Mouse (Mus musculus) CD8-positive naive resting alpha-beta T cell, adult 2 months (primary cell): ENCODE results near the gene Fxr1.
"Not testable (repeated sequence)": the region's sequence is repeated elsewhere in the genome, so short reads cannot be mapped to it uniquely, and the experiment has no call there.

Experiments used
- DNase-seq, 2 experiments: peaks; one replicate each; pipeline ENCODE4 v3.0.0; 2022; ENCODE audit warnings: low read depth in 2 of 2, low spot score in 2 of 2

Gene Fxr1

DNA sequence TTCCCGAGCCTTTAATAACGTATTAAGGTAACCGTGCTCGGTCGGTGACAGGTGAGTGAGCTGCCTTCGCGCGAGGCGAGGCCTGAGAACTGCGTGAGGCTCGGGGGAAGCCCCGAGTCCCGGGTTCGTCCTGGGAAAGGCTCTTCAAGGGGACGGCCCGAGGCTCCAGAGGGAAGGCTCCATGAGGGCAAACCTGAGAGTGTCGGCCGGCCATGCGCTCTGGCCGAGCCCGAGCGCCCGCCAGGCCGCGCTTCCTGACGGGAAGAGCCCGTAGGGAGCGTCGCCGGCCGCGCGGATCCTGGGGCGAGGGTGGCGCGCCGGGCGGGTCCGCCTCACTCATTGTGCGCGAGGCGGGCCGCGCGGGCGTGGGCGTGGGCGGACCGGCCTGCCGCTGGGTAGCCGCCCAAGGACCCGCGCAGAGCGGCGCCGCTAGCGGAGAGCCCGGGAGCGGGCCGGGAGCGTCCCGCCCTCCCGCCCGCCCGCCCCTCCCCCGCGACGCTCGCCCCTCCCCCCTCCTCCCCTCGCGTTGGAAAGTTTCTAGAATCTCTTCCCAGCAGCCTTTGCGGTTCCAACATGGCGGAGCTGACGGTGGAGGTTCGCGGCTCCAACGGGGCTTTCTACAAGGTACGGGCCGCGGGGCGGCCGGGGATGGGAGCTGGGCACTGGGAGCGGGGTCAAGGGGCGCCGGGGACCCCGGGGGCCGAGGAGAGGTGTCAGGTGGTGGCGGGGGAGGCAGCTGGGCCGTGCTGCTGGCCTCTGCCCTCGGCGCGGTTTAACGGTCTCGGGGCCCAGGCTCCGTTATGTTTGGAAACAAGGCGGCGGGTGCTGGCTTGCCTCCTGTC is at the start of gene Fxr1:
TSS of gene Fxr1 (plus strand) at position 404 of the 842 bp plus-strand sequence.
- DNase-seq: peak; percentile 64 to 73

- DNase-seq: no peak
Measured at GRCm38 (mm10) chr3:33979395-33979794, 40.3 kb upstream of the Fxr1 start.

DNA sequence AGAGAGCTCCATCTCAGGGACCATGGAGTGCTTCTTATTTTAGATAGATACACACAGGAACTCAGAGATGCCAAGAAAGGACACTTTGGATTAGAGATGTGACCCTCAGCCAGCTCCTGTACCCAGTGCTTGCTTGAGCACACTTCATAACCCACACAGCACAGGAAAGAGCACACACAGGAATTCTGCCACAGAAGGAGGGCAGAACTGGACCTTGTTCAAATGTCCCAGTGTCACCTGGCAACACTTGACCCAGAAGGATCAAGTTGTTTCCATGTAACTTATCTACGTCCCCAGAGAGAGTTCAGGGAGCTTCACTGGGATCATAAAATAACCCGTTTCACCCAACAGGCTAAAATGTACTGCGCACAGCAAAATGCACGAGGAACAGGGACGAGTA is 37.0 kb upstream of the Fxr1 start:
- no peak for DNase-seq

- no peak for DNase-seq
Measured at GRCm38 (mm10) chr3:33989302-33989701, 30.4 kb upstream of the Fxr1 start.

DNA sequence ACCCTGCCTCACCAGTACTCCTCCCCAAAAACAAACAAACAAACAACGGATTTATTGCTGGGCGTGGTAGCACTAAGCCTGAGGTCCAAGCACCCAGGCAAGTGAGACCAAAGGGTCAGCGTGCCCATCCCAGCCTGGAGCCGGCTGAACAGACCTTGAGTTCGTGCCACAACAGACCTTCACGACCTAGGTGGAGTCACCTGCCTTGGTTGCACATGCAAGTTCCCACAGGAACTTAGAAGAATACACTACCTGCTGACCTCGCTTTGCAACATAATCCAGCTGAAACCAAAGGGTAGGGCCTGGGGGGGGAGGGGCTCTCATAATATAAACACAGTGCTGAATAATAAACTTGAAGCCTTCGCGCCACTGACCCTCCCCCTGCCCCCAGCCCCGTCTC is 29.3 kb upstream of the Fxr1 start:
- no peak for DNase-seq

GRCm38 (mm10) chr3:33990921-33991320 is 28.8 kb upstream of the Fxr1 start:
- no peak for DNase-seq

GRCm38 (mm10) chr3:33993421-33994126 is 26.2 kb upstream of the Fxr1 start:
- no peak for DNase-seq

DNA sequence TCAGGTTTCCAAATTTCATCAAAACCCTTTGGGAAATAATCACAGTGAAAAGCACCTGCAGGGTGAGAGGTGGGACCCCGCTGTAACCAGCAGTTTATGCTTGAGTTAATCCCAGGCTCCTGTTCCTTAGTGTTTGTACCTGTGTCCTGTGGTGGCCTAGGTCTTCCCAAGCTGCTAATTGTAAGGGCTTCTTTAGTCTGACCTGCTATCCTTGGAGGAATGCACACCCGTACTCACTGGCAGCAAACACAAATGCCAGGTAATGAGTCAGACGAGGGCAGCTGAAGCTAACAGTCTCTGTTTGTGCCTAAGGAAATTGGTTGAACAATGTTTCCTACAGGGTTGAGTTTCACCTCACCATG is 25.6 kb upstream of the Fxr1 start:
- DNase-seq: no peak

DNA sequence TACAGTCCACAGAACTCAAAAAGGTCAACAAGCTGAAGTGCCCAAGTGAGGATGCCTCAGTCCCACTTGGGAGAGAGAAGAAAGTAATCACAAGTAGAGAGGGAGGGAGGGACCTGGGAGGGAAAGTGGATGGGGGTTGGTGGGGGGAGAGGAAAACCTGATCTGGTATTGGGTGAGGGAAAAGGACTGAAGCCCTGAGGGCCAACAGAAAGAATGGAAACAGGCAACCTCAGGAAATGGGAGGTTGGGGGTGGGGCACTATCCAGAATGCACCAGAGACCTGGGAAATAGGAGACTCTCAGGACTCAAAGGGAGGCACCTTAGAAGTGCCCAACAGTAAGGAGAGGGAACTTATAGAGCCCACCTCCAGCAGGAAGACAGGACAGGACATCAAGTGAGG is 18.1 kb upstream of the Fxr1 start:
- not testable (repeated sequence) for DNase-seq

DNA sequence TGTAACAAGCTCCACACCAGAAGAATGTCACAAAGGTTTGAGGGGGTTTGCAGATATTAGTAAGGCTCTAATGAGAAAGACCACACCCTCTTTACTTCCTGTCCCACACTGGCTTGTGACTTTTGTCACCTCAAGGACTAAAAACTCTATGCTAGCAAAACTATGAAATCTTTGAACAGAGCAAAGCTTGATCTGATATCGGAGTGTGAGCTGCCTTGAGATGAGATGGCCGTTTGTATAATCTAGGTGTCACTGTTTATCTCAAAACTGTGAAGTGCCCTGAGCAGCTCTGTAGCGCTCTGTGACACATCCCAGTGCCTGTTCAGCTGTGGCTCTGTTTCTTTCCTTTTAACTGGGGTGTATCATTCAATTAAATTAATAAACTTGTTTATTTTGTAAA is 15.9 kb upstream of the Fxr1 start:
- DNase-seq: no peak

DNA sequence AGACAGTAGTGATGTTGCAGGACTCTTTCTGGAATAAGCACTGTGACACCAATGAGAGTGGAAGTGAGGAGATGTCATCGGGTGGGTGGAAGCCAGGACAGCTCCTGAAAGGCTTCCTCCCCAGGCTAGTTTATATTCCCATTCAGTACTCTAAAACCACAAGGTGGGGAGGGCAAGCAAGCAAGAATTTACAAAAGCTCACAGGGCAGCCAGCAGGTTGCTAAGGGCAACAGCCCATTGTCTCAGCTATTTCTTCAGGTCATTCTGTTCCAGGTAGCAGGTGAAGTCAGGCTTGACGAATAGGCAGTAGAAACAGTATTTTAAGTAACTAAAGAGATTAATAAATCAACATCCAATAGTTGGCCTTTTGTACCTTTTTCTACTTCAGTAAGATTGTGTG is 13.4 kb upstream of the Fxr1 start:
- DNase-seq: no peak

DNA sequence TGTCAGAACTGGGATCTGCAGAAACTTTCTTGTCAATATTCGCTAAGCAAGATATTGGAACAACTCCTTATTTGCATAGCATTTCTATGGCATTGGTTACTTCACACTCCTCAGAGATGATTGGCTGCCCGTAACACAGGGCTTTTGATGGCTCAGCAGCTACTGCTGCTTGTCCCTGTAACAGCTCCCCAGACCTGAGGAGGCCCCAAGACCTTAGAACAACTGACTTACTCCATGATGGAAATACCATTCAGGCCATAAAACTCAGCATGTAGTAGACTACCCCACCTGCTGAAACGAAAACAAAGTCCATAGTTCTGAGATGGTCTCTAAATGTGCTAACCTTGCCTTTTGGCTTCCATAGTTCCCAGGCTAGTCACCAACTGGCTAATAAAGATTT is 12.9 kb upstream of the Fxr1 start:
- no peak for DNase-seq

DNA sequence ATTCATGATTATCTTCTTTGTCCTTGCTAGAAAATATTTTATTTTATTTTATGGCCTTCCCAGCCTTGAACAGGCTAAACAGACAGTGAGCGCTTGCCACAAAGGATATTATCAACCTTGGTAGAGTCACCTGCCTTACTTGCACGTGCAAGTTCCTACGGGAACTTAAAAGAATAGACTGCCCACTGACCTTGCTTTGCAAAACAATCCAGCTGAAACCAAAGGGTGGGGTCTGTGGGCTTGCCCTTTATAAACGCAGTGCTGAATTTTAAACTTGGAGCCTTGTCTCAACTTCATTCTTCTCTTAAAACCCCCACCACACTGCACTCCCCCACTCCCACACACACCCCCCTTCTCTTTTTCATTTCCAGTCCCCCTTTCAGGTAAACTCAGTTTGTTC is 12.1 kb upstream of the Fxr1 start:
- DNase-seq: no peak

GRCm38 (mm10) chr3:34008191-34008590 is 11.6 kb upstream of the Fxr1 start:
- DNase-seq: no peak

- peak in 1 of 2 experiments; percentile 5 for DNase-seq
Measured at GRCm38 (mm10) chr3:34020382-34021258, 877 bp downstream of the Fxr1 start.

DNA sequence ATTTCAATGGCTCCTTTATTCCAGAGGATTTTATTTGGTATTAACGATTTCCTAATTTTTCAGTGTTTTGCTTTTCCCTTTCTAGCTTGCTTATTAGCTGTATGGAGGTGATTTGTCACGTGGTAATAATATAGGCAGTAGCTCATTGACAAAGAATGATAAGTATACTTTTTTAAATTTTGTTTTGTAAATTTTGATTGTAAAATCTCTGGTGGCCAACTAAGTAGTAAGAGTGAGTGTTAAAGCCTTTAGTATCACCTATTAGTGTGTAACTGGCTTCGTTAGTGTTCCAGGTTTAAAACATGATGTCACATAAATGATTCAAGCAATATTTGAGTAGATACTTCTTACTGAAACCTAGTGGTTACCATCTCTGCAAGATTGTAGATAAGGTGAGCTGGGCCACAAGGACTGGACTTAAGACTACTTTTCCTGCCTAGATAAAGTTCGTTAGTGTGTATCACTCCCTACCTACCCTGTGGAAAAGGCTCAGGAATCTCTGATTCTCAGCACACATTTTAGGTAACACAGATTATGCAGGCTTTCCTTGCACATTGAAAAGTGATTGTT is 1.6 kb downstream of the Fxr1 start:
- no peak for DNase-seq

DNA sequence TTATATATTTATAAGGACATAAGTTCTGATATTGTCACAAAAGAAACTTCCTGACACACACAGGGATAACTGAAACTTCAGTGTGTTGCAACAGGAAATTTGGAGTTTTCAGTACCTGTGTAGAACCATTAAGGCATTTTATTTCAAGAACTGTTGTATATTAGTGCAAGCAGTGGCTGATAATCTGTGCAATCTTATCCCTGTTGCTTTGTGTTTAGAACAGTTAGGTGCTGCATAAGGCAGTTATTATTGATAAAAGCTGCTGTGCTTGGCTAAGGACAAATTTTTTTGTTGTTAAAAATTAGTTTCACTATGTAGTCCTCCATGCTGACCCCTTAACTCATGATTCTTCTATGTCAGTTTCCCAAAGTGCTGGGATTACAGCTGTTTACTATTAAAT is 9.2 kb downstream of the Fxr1 start:
- no peak for DNase-seq

DNA sequence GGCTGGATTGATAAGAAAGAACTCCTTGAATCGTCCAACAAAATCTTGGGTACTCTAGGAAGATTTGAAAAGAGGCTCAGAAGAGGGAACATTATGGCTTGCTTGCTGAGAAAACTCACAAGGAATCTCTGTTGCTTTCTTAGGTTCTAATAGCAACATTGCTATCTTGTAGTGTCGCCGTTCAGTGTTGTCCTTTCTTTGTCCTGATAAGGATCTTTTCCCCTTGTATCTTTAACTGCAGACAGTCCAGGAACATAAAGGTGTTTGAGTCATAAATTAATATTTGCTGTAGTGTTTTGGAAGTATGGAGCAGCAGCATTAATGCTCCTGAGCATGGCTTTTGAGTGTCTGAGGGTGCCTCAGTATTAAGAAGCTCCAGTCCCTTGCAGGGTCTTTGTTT is 10.9 kb downstream of the Fxr1 start:
- DNase-seq: no peak

DNA sequence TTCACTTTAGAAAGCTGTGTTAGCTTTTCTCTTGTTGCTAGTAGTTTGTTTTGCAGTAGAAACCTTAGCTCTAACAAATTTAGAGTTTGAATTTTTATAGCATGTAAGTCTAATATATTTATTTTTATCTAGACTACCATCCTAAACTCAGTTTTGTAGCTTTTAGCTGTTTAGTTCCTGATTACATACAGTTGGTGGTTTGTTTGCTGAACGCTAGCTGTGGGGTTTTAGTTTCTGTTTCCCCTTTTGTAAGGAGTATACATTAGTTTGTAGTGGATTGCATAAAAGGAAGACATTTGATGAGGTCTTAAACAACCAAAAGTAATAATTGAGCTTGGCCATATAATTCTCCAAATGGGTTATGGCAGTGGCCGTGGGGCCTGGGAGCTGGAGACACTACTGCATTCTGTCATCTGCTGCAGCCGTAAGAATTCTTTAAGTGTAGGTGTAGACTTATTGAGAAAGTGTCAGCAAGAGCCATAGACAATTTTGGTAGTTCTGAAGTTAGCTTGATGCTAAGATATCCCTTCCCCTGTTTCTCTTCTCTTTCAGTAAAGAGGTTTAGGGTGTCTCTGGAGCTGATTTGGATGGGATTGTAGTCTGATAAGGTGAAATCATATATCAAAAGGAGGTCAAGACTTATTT is 14.1 kb downstream of the Fxr1 start:
- no peak for DNase-seq

- DNase-seq: no peak
Measured at GRCm38 (mm10) chr3:34034803-34035202, 15.1 kb downstream of the Fxr1 start.

DNA sequence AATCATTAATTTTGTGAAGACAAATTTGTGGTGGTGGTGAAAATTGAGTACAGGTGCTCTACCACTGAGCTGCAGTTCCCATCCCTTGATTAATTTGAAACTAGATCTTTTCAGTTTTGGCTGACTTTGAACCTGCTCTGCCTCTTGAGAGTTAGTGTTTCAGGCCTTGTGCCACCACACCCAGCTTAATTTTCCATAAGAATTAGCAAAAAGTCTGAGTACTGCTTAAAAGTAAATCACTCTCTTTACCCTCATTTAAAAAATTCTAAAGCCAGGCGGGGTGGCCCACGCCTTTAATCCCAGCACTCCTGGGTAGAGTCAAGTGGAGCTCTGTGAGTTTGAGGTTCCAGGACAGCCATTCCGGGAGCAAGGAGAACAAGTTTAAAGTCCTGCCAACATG is 16.0 kb downstream of the Fxr1 start:
- no peak for DNase-seq
